Mouse (Mus musculus) forebrain, postnatal 0 days (tissue): Measurements from ENCODE around the gene Cyp4f37. TPM values are rescaled to one million over a fixed set of nuclear protein-coding genes. Genes with fewer than 3 reads are reported as not detected.

Experiments used
- ATAC-seq: fragments of 200-750 bp; cut with Nextera tagmentation; 2 replicates; pipeline ENCODE4 v1.8.0; 2017; ENCODE audit warnings: mild to moderate bottlenecking, moderate library complexity
- DNase-seq: peaks from one replicate; pipeline ENCODE4 v3.0.0-alpha.2; 2015
- H3K27ac ChIP-seq: fragments of 300-500 bp; sonication (generic); 2 replicates; pipeline ENCODE4 v1.5.1; 2014; ENCODE audit warnings: low read depth, mild to moderate bottlenecking, antibody characterized with exemption, low read length, moderate library complexity, mixed read lengths
- H3K27me3 ChIP-seq: fragments of 300-500 bp; sonication (generic); 2 replicates; pipeline ENCODE4 v1.6.1; 2014; ENCODE audit warnings: mild to moderate bottlenecking, low read length, mixed read lengths; ENCODE audit not compliant: insufficient read depth
- H3K36me3 ChIP-seq: fragments of 300-500 bp; sonication (generic); 2 replicates; pipeline ENCODE4 v1.6.1; 2014; ENCODE audit warnings: mild to moderate bottlenecking, moderate library complexity; ENCODE audit not compliant: insufficient read depth
- H3K4me1 ChIP-seq: fragments of 300-500 bp; sonication (generic); 2 replicates; pipeline ENCODE4 v1.6.1; 2014; ENCODE audit warnings: antibody characterized with exemption; ENCODE audit not compliant: insufficient read depth
- H3K4me2 ChIP-seq: fragments of 300-500 bp; sonication (generic); 2 replicates; pipeline ENCODE4 v1.6.1; 2014; ENCODE audit warnings: low read depth, mild to moderate bottlenecking, moderate library complexity
- H3K4me3 ChIP-seq: fragments of 300-500 bp; sonication (generic); 2 replicates; pipeline ENCODE4 v1.5.1; 2014; ENCODE audit warnings: low read depth, low read length, mixed read lengths
- H3K9ac ChIP-seq: fragments of 300-500 bp; sonication (generic); 2 replicates; pipeline ENCODE4 v1.6.1; 2014; ENCODE audit warnings: mild to moderate bottlenecking
- H3K9me3 ChIP-seq: fragments of 300-500 bp; sonication (generic); 2 replicates; pipeline ENCODE4 v1.6.1; 2016; ENCODE audit warnings: low read length
- CTCF ChIP-seq: sonication (generic); IDR thresholded peaks from 2 replicates; pipeline ENCODE4 v1.5.1; 2016; ENCODE audit warnings: antibody characterized with exemption, control low read depth, low read depth
- WGBS: fragments of 180-500 bp; shearing (Covaris S2); extraction: QIAGEN DNeasy Blood & Tissue Kit; methylation state at CpG from one replicate; pipeline ENCODE4 v1.1.7; 2014; 5-methylcytosine and 5-hydroxymethylcytosine counted together
- polyA plus RNA-seq: library from polyadenylated mRNA; unstranded; fragments of >200 nt; fragmentation: Nextera tagmentation; extraction: Ambion mirVana; gene quantifications from 2 replicates; pipeline ENCODE4 v1.2.1, GENCODE M21; 2015
- total RNA-seq: library from RNA; depleted of rRNA; stranded (reverse); fragments of >200 nt; gene quantifications from 2 replicates; pipeline ENCODE4 v1.2.3, GENCODE M21; 2014

Gene Cyp4f37
- total and polyA plus RNA-seq, 2 experiments from 2014 or later = 0.44 TPM; not detected in 1

- Histone ChIP-seq H3K36me3 (no peaks in the 10 kb centered on the region), H3K9ac (no peak overlapping the region), H3K27me3 (no peaks in the 10 kb centered on the region), H3K4me3 (no peak overlapping the region), H3K9me3 (no peaks in the 10 kb centered on the region), H3K4me1 (peaks cover 3% of the 10 kb centered on the region; the same call in 1 of the 2 replicates), H3K27ac (no peak overlapping the region), H3K4me2 (no peak overlapping the region)
- no peak for TF ChIP-seq CTCF
- 87% methylated on average over 2 of the region's 2 CpGs for WGBS
- ATAC-seq (no peak), DNase-seq (no peak)
These were observed 16.0 kb downstream of the Cyp4f37 start for GRCm38 (mm10) chr17:32637151-32637550.

GRCm38 (mm10) chr17:32646631-32647030, 25.5 kb downstream of the Cyp4f37 start:
- ATAC-seq (no peak), DNase-seq (no peak)
- Histone ChIP-seq H3K4me3 (no peak overlapping the region), H3K4me2 (no peak overlapping the region), H3K4me1 (no peaks in the 10 kb centered on the region), H3K27ac (no peak overlapping the region), H3K9me3 (no peaks in the 10 kb centered on the region), H3K9ac (no peak overlapping the region), H3K36me3 (no peaks in the 10 kb centered on the region), H3K27me3 (no peaks in the 10 kb centered on the region)
- WGBS = 90% methylated on average over 4 of the region's 4 CpGs
- no peak for TF ChIP-seq CTCF

GRCm38 (mm10) chr17:32653860-32654259, 32.8 kb downstream of the Cyp4f37 start:
- WGBS = 92% methylated on average over 4 of the region's 4 CpGs
- ATAC-seq (no peak), DNase-seq (no peak)
- TF ChIP-seq CTCF = no peak
- H3K27ac ChIP-seq = no peak overlapping the region
- H3K27me3 ChIP-seq = no peaks in the 10 kb centered on the region
- no peaks in the 10 kb centered on the region for H3K36me3 ChIP-seq
- no peaks in the 10 kb centered on the region for H3K9me3 ChIP-seq
- no peak overlapping the region for H3K4me2 ChIP-seq
- no peak overlapping the region for H3K4me3 ChIP-seq
- H3K4me1 ChIP-seq = no peaks in the 10 kb centered on the region
- no peak overlapping the region for H3K9ac ChIP-seq

- no peak overlapping the region for H3K9ac ChIP-seq
- WGBS = 73% methylated on average over 3 of the region's 3 CpGs
- no peak overlapping the region for H3K27ac ChIP-seq
- TF ChIP-seq CTCF = no peak
- no peaks in the 10 kb centered on the region for H3K9me3 ChIP-seq
- no peaks in the 10 kb centered on the region for H3K4me1 ChIP-seq
- H3K4me3 ChIP-seq = no peak overlapping the region
- H3K27me3 ChIP-seq = no peaks in the 10 kb centered on the region
- no peaks in the 10 kb centered on the region for H3K36me3 ChIP-seq
- ATAC-seq = no peak
- no peak for DNase-seq
- no peak overlapping the region for H3K4me2 ChIP-seq
These were observed 35.9 kb downstream of the Cyp4f37 start for GRCm38 (mm10) chr17:32657041-32657440.

GRCm38 (mm10) chr17:32658246-32658645, 37.1 kb downstream of the Cyp4f37 start:
- DNase-seq = no peak
- no peak for ATAC-seq
- Histone ChIP-seq H3K27ac (no peak overlapping the region), H3K4me3 (no peak overlapping the region), H3K36me3 (no peaks in the 10 kb centered on the region), H3K4me2 (no peak overlapping the region), H3K4me1 (no peaks in the 10 kb centered on the region), H3K9ac (no peak overlapping the region), H3K9me3 (no peaks in the 10 kb centered on the region), H3K27me3 (no peaks in the 10 kb centered on the region)
- no peak for TF ChIP-seq CTCF
- WGBS = 92% methylated on average over 1 of the region's 1 CpGs

- H3K4me2 ChIP-seq = no peak within 1 kb of the TSS
- H3K4me1 ChIP-seq = no peaks in the 10 kb centered on the region
- H3K9ac ChIP-seq = no peak within 1 kb of the TSS
- DNase-seq (peak; percentile 12), ATAC-seq (no peak; the same call in 1 of the 2 replicates)
- H3K27me3 ChIP-seq = no peaks in the 10 kb centered on the region
- H3K27ac ChIP-seq = no peak within 1 kb of the TSS
- WGBS = 31% methylated on average over 2 of the region's 2 CpGs
- H3K4me3 ChIP-seq = no peak within 1 kb of the TSS
- no peak for TF ChIP-seq CTCF
- no peaks in the 10 kb centered on the region for H3K9me3 ChIP-seq
- no peaks in the 10 kb centered on the region for H3K36me3 ChIP-seq
These were observed 37.6 kb downstream of the Cyp4f37 start, which contains the start of gene Cyp4f40 for GRCm38 (mm10) chr17:32658712-32659111. Gene Cyp4f40, plus strand, starts transcription at chr17:32658900.

GRCm38 (mm10) chr17:32673976-32674375, 52.9 kb downstream of the Cyp4f37 start:
- no peak for ATAC-seq
- Histone ChIP-seq H3K4me1 (no peaks in the 10 kb centered on the region), H3K4me3 (no peak overlapping the region), H3K27me3 (no peaks in the 10 kb centered on the region), H3K36me3 (no peaks in the 10 kb centered on the region), H3K4me2 (no peak overlapping the region), H3K9ac (no peak overlapping the region), H3K9me3 (no peaks in the 10 kb centered on the region), H3K27ac (no peak overlapping the region)
- TF ChIP-seq CTCF = no peak
- no peak for DNase-seq
- WGBS = 70% methylated on average over 7 of the region's 7 CpGs
